Mouse (Mus musculus): ENCODE results near the gene Akap11. TPM values are rescaled to one million over a fixed set of nuclear protein-coding genes. Genes with fewer than 3 reads are reported as not detected.

The Akap11 gene
- total and polyA plus RNA-seq, 3 experiments = 10.9 to 17.5 (median 12.0) TPM

DNA sequence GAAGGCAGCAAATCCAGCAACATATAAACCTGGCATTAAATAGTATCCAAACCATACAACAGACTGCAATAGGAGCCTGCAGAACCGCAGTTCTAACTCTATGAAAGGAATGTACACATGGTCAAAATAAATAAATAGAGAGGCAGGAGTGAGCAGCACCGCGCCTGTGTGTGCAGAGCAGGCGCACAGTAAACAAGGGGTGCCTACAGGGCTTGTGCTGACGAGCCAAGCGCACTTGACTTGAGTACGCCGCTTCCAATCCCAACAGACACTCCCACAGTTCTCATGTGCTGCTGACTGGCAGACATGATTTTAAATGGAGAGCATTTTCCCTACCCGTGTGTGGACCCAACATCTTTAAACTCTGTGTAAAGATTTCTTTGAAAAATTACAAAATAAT is 44.0 kb downstream of the Akap11 start:
- TF ChIP-seq POLR2A (IDR thresholded peaks at IDR 0.05; ENCODE audit: low read depth, low read length) (no peak), SMC3 (IDR thresholded peaks at IDR 0.05; ENCODE audit: low read depth, low read length) (no peak), GABPA (IDR thresholded peaks at IDR 0.05; ENCODE audit: insufficient replicate concordance, low read depth, low read length) (no peak), JUND (conservative IDR thresholded peaks at IDR 0.05; ENCODE audit: low read depth, low read length) (no peak), CHD2 (IDR thresholded peaks at IDR 0.05; ENCODE audit: low read length) (no peak), RAD21 (IDR thresholded peaks at IDR 0.05; ENCODE audit: low read depth, low read length) (no peak), JUN (IDR thresholded peaks at IDR 0.05; ENCODE audit: insufficient read depth, low read depth, low read length) (no peak), TCF12 (IDR thresholded peaks at IDR 0.05; ENCODE audit: low read depth, low read length) (no peak), UBTF (IDR thresholded peaks at IDR 0.05; ENCODE audit: low read depth, low read length) (no peak), USF2 (conservative IDR thresholded peaks at IDR 0.05; ENCODE audit: low read depth, low read length) (no peak), KAT2A (IDR thresholded peaks at IDR 0.05; ENCODE audit: insufficient replicate concordance, low read length) (no peak), MAX (IDR thresholded peaks at IDR 0.05; ENCODE audit: low read length) (no peak), ZKSCAN1 (IDR thresholded peaks at IDR 0.05; ENCODE audit: borderline replicate concordance, low read depth, low read length) (no peak), E2F4 (IDR thresholded peaks at IDR 0.05; ENCODE audit: insufficient replicate concordance, low read depth, low read length) (no peak), MEF2A (IDR thresholded peaks at IDR 0.05; ENCODE audit: borderline replicate concordance, low read depth, low read length) (no peak), IRF4 (IDR thresholded peaks at IDR 0.05; ENCODE audit: low read depth, low read length) (no peak)
- H3K9ac ChIP-seq (ENCODE audit: insufficient read depth, low read depth) = no peak overlapping the region
- dilution Hi-C loops (cut with MboI; ENCODE audit: extremely low pct_ligation_motif_present, extremely low pct_unique_long_range_greater_than_20kb, low sequenced_read_pairs) (no loop called here), in situ Hi-C loops (cut with MboI; ENCODE audit: low pct_ligation_motif_present, low pct_unique_long_range_greater_than_20kb, low sequenced_read_pairs) (no loop called here)
- H3K4me1 ChIP-seq (ENCODE audit: control insufficient read depth in 1 of 2, insufficient read depth in 2 of 2) = peaks cover 0 to 4% of the 10 kb centered on the region in 2 experiments; a peak in 1 of 4 replicates
- no peaks in the 10 kb centered on the region for H3K79me2 ChIP-seq (replicated peaks; ENCODE audit: control insufficient read depth, extremely low read depth, insufficient read depth, poor library complexity, severe bottlenecking)
- H3K27ac ChIP-seq (ENCODE audit: insufficient read depth, low read depth) = no peak overlapping the region
- H3K36me3 ChIP-seq (replicated peaks in 1 of 2; ENCODE audit: control insufficient read depth in 1 of 2, insufficient read depth in 1 of 2, low read length in 1 of 2) = peaks cover 0 to 28% of the 10 kb centered on the region in 2 experiments
- no peak overlapping the region for H3K4me2 ChIP-seq (ENCODE audit: insufficient read depth, low read depth, poor library complexity, severe bottlenecking)
- H3K4me3 ChIP-seq (replicated peaks in 1 of 3; ENCODE audit: low read depth in 2 of 3, low read length in 2 of 3, poor library complexity in 1 of 3) = no peak overlapping the region
- no peaks in the 10 kb centered on the region for H3K27me3 ChIP-seq (replicated peaks)
- H3K9me3 ChIP-seq (replicated peaks; ENCODE audit: low read length) = no peaks in the 10 kb centered on the region
- no peak for DNase-seq (ENCODE audit: extremely low read depth)

GRCm38 (mm10) chr14:78491432-78491831 is 45.2 kb downstream of the Akap11 start:
- DNase-seq (ENCODE audit: extremely low read depth) = no peak
- Histone ChIP-seq H3K9me3 (replicated peaks; ENCODE audit: low read length) (no peaks in the 10 kb centered on the region), H3K9ac (ENCODE audit: insufficient read depth, low read depth) (no peak overlapping the region), H3K27me3 (replicated peaks) (no peaks in the 10 kb centered on the region), H3K79me2 (replicated peaks; ENCODE audit: control insufficient read depth, extremely low read depth, insufficient read depth, poor library complexity, severe bottlenecking) (no peaks in the 10 kb centered on the region), H3K4me2 (ENCODE audit: insufficient read depth, low read depth, poor library complexity, severe bottlenecking) (no peak overlapping the region), H3K36me3 (replicated peaks in 1 of 2; ENCODE audit: control insufficient read depth in 1 of 2, insufficient read depth in 1 of 2, low read length in 1 of 2) (peaks cover 0 to 21% of the 10 kb centered on the region in 2 experiments), H3K27ac (ENCODE audit: insufficient read depth, low read depth) (no peak overlapping the region), H3K4me3 (replicated peaks in 1 of 3; ENCODE audit: low read depth in 2 of 3, low read length in 2 of 3, poor library complexity in 1 of 3) (no peak overlapping the region), H3K4me1 (ENCODE audit: control insufficient read depth in 1 of 2, insufficient read depth in 2 of 2) (no peaks in the 10 kb centered on the region)
- TF ChIP-seq PAX5 (IDR thresholded peaks at IDR 0.05; ENCODE audit: low read length) = no peak
- TF ChIP-seq ELF1 (IDR thresholded peaks at IDR 0.05; ENCODE audit: low read depth, low read length) = no peak
- TF ChIP-seq KAT2A (IDR thresholded peaks at IDR 0.05; ENCODE audit: insufficient replicate concordance, low read length) = no peak
- dilution Hi-C loops (cut with MboI; ENCODE audit: extremely low pct_ligation_motif_present, extremely low pct_unique_long_range_greater_than_20kb, low sequenced_read_pairs) = no loop called here
- in situ Hi-C loops (cut with MboI; ENCODE audit: low pct_ligation_motif_present, low pct_unique_long_range_greater_than_20kb, low sequenced_read_pairs) = no loop called here
